Mouse (Mus musculus) MEL (cell line): ENCODE results near the gene Bex1. TPM values are rescaled to one million over a fixed set of nuclear protein-coding genes. Genes with fewer than 3 reads are reported as not detected.

Experiments
- DNase-seq: peaks from one replicate; pipeline ENCODE4 v3.0.0; 2011; ENCODE audit warnings: low read depth, low spot score
- H3K27ac ChIP-seq: 2 replicates; pipeline ENCODE4 v1.5.1; 2012; ENCODE audit warnings: low read depth, mild to moderate bottlenecking, control low read depth, low read length, moderate library complexity; ENCODE audit not compliant: control insufficient read depth
- H3K27me3 ChIP-seq, 2 experiments: fragments of 150-350 bp in 1 of 2; sonication (generic) in 1 of 2; 2 replicates each; pipeline ENCODE4 v1.6.1; 2012; ENCODE audit warnings: low read length in 2 of 2, mild to moderate bottlenecking in 2 of 2, improper control_type of control experiment in 1 of 2, moderate library complexity in 1 of 2; ENCODE audit not compliant: insufficient read depth in 2 of 2, control insufficient read depth in 1 of 2
- H3K36me3 ChIP-seq, 2 experiments: 2 replicates each; pipeline ENCODE4 v1.6.1; 2012 to 2014; ENCODE audit warnings: low read length in 2 of 2, improper control_type of control experiment in 1 of 2, inconsistent platforms in 1 of 2, mild to moderate bottlenecking in 1 of 2; ENCODE audit not compliant: insufficient read depth in 2 of 2, control insufficient read depth in 1 of 2
- H3K4me1 ChIP-seq, 2 experiments: fragments of 150-350 bp in 1 of 2; sonication (generic) in 1 of 2; 2 replicates each; pipeline ENCODE4 v1.6.1; 2012; ENCODE audit warnings: low read length in 2 of 2, improper control_type of control experiment in 1 of 2, mild to moderate bottlenecking in 1 of 2; ENCODE audit not compliant: insufficient read depth in 2 of 2, control insufficient read depth in 1 of 2
- H3K4me3 ChIP-seq, 2 experiments: fragments of 150-350 bp in 1 of 2; sonication (generic) in 1 of 2; 2 replicates each; pipeline ENCODE4 v1.5.1; 2012; ENCODE audit warnings: low read depth in 2 of 2, low read length in 2 of 2, mild to moderate bottlenecking in 2 of 2, moderate library complexity in 2 of 2, control low read depth in 1 of 2, improper control_type of control experiment in 1 of 2; ENCODE audit not compliant: control insufficient read depth in 1 of 2, insufficient read depth in 1 of 2
- H3K79me2 ChIP-seq: 2 replicates; pipeline ENCODE4 v1.6.1; 2012; ENCODE audit warnings: mild to moderate bottlenecking, low read length, moderate library complexity; ENCODE audit not compliant: control insufficient read depth, poor library complexity, insufficient read depth
- H3K9ac ChIP-seq: 2 replicates; pipeline ENCODE4 v1.6.1; 2012; ENCODE audit warnings: low read depth, mild to moderate bottlenecking, control low read depth, low read length, moderate library complexity; ENCODE audit not compliant: control insufficient read depth, poor library complexity, severe bottlenecking
- H3K9me3 ChIP-seq: fragments of 150-350 bp; sonication (generic); replicated peaks from 2 replicates; pipeline ENCODE4 v1.6.1; 2012; ENCODE audit warnings: mild to moderate bottlenecking, low read length, improper control_type of control experiment, moderate library complexity; ENCODE audit not compliant: insufficient read depth
- BHLHE40 ChIP-seq: IDR thresholded peaks from 2 replicates; pipeline ENCODE4 v1.6.1; 2012; ENCODE audit warnings: low read depth, mild to moderate bottlenecking, inconsistent platforms, low read length, improper control_type of control experiment, borderline replicate concordance
- CTCF ChIP-seq, 3 experiments: IDR thresholded peaks in 2 of 3; conservative IDR thresholded peaks in 1 of 3; 2 replicates each; pipeline ENCODE4 v1.5.1; 2011 to 2012; ENCODE audit warnings: low read length in 3 of 3, low read depth in 2 of 3, mild to moderate bottlenecking in 2 of 3, improper control_type of control experiment in 1 of 3, inconsistent platforms in 1 of 3, mixed read lengths in 1 of 3, moderate library complexity in 1 of 3; ENCODE audit not compliant: control insufficient read depth in 1 of 3, insufficient read depth in 1 of 3, poor library complexity in 1 of 3, severe bottlenecking in 1 of 3
- ELF1 ChIP-seq: IDR thresholded peaks from 2 replicates; pipeline ENCODE4 v1.6.1; 2014; ENCODE audit warnings: low read depth, mild to moderate bottlenecking, inconsistent platforms, low read length, improper control_type of control experiment, moderate library complexity
- HCFC1 ChIP-seq: IDR thresholded peaks from 2 replicates; pipeline ENCODE4 v1.6.1; 2012; ENCODE audit warnings: low read depth, mild to moderate bottlenecking, inconsistent platforms, low read length, improper control_type of control experiment, moderate library complexity
- KAT2A ChIP-seq: conservative IDR thresholded peaks from 2 replicates; pipeline ENCODE4 v1.6.1; 2012; ENCODE audit warnings: low read depth, low read length, improper control_type of control experiment, inconsistent platforms
- MAFK ChIP-seq: IDR thresholded peaks from 2 replicates; pipeline ENCODE4 v1.6.1; 2011; ENCODE audit warnings: low read depth, mild to moderate bottlenecking, low read length, improper control_type of control experiment, borderline replicate concordance
- MAZ ChIP-seq: IDR thresholded peaks from 2 replicates; pipeline ENCODE4 v1.6.1; 2012; ENCODE audit warnings: low read depth, mild to moderate bottlenecking, inconsistent platforms, low read length, improper control_type of control experiment
- MEF2A ChIP-seq: IDR thresholded peaks from 2 replicates; pipeline ENCODE4 v1.6.1; 2014; ENCODE audit warnings: low read depth, mild to moderate bottlenecking, inconsistent platforms, low read length, improper control_type of control experiment; ENCODE audit not compliant: poor library complexity, insufficient replicate concordance, severe bottlenecking; ENCODE audit errors: extremely low read depth
- NRF1 ChIP-seq: IDR thresholded peaks from 2 replicates; pipeline ENCODE4 v1.6.1; 2014; ENCODE audit warnings: low read depth, mild to moderate bottlenecking, inconsistent platforms, low read length, improper control_type of control experiment, moderate library complexity; ENCODE audit not compliant: poor library complexity, insufficient read depth, severe bottlenecking
- POLR2AphosphoS2 ChIP-seq: IDR thresholded peaks from 2 replicates; pipeline ENCODE4 v1.6.1; 2011; ENCODE audit warnings: low read length, improper control_type of control experiment
- POLR2AphosphoS5 ChIP-seq: IDR thresholded peaks from 2 replicates; pipeline ENCODE4 v1.6.1; 2012; ENCODE audit warnings: low read depth, borderline replicate concordance, mild to moderate bottlenecking, inconsistent platforms, low read length, moderate library complexity, mixed read lengths
- RAD21 ChIP-seq: IDR thresholded peaks from 2 replicates; pipeline ENCODE4 v1.6.1; 2011; ENCODE audit warnings: mild to moderate bottlenecking, low read depth, low read length, improper control_type of control experiment
- SIN3A ChIP-seq: IDR thresholded peaks from 2 replicates; pipeline ENCODE4 v1.6.1; 2012; ENCODE audit warnings: low read length, improper control_type of control experiment, inconsistent platforms
- TBP ChIP-seq: IDR thresholded peaks from 2 replicates; pipeline ENCODE4 v1.8.0; 2011; ENCODE audit warnings: low read depth, low read length, improper control_type of control experiment
- UBTF ChIP-seq: IDR thresholded peaks from 2 replicates; pipeline ENCODE4 v1.6.1; 2012; ENCODE audit warnings: low read depth, mild to moderate bottlenecking, inconsistent platforms, low read length, improper control_type of control experiment, moderate library complexity, borderline replicate concordance; ENCODE audit not compliant: insufficient read depth
- USF2 ChIP-seq, 2 experiments: IDR thresholded peaks; 2 replicates each; pipeline ENCODE4 v1.6.1; 2011 to 2012; ENCODE audit warnings: improper control_type of control experiment in 2 of 2, low read length in 2 of 2, borderline replicate concordance in 1 of 2, inconsistent platforms in 1 of 2, low read depth in 1 of 2, mild to moderate bottlenecking in 1 of 2; ENCODE audit not compliant: insufficient read depth in 1 of 2
- ZC3H11A ChIP-seq: IDR thresholded peaks from 2 replicates; pipeline ENCODE4 v1.6.1; 2012; ENCODE audit warnings: low read depth, mild to moderate bottlenecking, inconsistent platforms, low read length, improper control_type of control experiment
- ZMIZ1 ChIP-seq: IDR thresholded peaks from 2 replicates; pipeline ENCODE4 v1.6.1; 2012; ENCODE audit warnings: low read depth, mild to moderate bottlenecking, inconsistent platforms, low read length, improper control_type of control experiment, moderate library complexity
- polyA plus RNA-seq, 2 experiments: library from polyadenylated mRNA; stranded (reverse) in 1 of 2; unstranded in 1 of 2; fragments of >175 nt in 1 of 2; fragments of >200 nt in 1 of 2; gene quantifications; 2 replicates each; pipeline versions ENCODE4 v1.2.1 to v1.2.4; 2012; ENCODE audit warnings: low replicate concordance in 2 of 2, low read depth in 1 of 2; ENCODE audit not compliant: insufficient read length in 2 of 2, insufficient read depth in 1 of 2, missing spikeins in 1 of 2
- total RNA-seq: library from RNA; depleted of rRNA; stranded (reverse); fragments of 300-350 nt; gene quantifications from 2 replicates; pipeline ENCODE4 v1.2.3, GENCODE M21; 2012

Gene Bex1
- total and polyA plus RNA-seq, 3 experiments = 0.27 to 0.86 TPM; not detected in 1

- TF ChIP-seq USF2 (IDR thresholded peaks at IDR 0.05; ENCODE audit: borderline replicate concordance in 1 of 2, insufficient read depth in 1 of 2, low read depth in 1 of 2, low read length in 2 of 2) (no peak), ZC3H11A (no peak), KAT2A (peak; percentile 66; the same call in 1 of the 2 replicates), SIN3A (peak; percentile 54), POLR2AphosphoS5 (no peak), ELF1 (peak; percentile 97), BHLHE40 (peak; percentile 55; the same call in 1 of the 2 replicates)
These were observed 19.9 kb downstream of the Bex1 start (continued) for GRCm38 (mm10) chrX:136195193-136195944.

DNA sequence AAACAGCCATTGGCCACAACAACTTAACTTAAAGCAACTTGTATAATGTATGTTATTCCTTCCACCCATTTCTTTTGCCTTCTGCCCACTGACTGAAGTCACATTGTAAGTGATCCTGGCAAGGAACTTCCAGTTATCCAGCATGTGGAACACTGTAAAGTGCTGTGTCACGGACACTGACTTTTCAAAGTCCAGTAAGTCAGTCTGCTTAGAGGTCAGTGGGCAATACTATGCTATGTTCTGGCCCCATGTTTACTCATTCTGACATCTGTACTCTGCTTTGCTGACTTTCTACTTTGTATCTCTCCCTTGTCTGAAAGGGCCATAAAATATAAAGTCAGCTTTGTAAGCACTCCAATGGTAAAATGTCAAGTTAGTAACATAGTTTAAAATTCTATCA, 32.2 kb downstream of the Bex1 start:
- TF ChIP-seq CTCF (IDR thresholded peaks at IDR 0.05 in 2 of 3, conservative IDR thresholded peaks at IDR 0.05 in 1 of 3; ENCODE audit: control insufficient read depth in 1 of 3, insufficient read depth in 1 of 3, low read depth in 2 of 3, low read length in 3 of 3, poor library complexity in 1 of 3, severe bottlenecking in 1 of 3) (no peak), MEF2A (no peak), BHLHE40 (no peak), MAFK (no peak)
- H3K79me2 ChIP-seq = no peaks in the 10 kb centered on the region
- no peak for DNase-seq
- no peak overlapping the region for H3K27ac ChIP-seq
- H3K4me1 ChIP-seq = no peaks in the 10 kb centered on the region
- H3K36me3 ChIP-seq = no peaks in the 10 kb centered on the region; a peak in 1 of 4 replicates
- H3K27me3 ChIP-seq = peaks cover 5 to 9% of the 10 kb centered on the region in 2 experiments
- no peak overlapping the region for H3K9ac ChIP-seq
- no peaks in the 10 kb centered on the region for H3K9me3 ChIP-seq
- no peak overlapping the region for H3K4me3 ChIP-seq

GRCm38 (mm10) chrX:136180897-136181553, 34.3 kb downstream of the Bex1 start:
- H3K4me3 ChIP-seq = no peak overlapping the region
- no peak overlapping the region for H3K27ac ChIP-seq
- DNase-seq = no peak
- no peaks in the 10 kb centered on the region for H3K36me3 ChIP-seq
- H3K27me3 ChIP-seq = peaks cover 5 to 11% of the 10 kb centered on the region in 2 experiments
- no peaks in the 10 kb centered on the region for H3K9me3 ChIP-seq
- H3K4me1 ChIP-seq = no peaks in the 10 kb centered on the region
- H3K79me2 ChIP-seq = no peaks in the 10 kb centered on the region
- TF ChIP-seq UBTF = no peak
- TF ChIP-seq MAZ = no peak
- no peak for TF ChIP-seq KAT2A
- TF ChIP-seq NRF1 = no peak
- no peak for TF ChIP-seq RAD21
- no peak for TF ChIP-seq USF2 (IDR thresholded peaks at IDR 0.05; ENCODE audit: borderline replicate concordance in 1 of 2, insufficient read depth in 1 of 2, low read depth in 1 of 2, low read length in 2 of 2)
- no peak for TF ChIP-seq ZMIZ1
- no peak for TF ChIP-seq HCFC1
- no peak for TF ChIP-seq BHLHE40
- TF ChIP-seq TBP = no peak
- no peak for TF ChIP-seq POLR2AphosphoS2
- no peak overlapping the region for H3K9ac ChIP-seq
